Mouse (Mus musculus): ENCODE data around the gene Sh2d2a. TPM values are rescaled to one million over a fixed set of nuclear protein-coding genes. Genes with fewer than 3 reads are reported as not detected.

Gene Sh2d2a
- total and polyA plus RNA-seq, 3 experiments, result not detected

DNA sequence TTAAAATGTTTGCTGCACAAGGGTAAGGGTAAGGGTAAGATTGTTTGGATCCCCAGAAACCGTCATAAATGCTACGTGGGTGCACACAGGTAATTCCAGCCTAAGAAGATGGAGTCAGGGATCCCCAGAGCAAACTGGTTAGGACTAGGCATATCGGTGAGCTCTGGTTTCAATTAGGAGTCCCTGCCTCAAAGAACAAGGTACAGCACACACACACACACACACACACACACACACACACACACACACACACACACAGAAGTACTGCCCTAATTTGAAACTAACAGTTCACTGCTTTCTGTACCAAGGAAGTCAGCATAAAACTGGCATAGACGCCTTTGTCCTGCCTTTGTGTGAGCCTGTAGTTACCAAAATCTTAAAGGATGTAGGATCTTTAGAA is 34.1 kb upstream of the Sh2d2a start:
- TF ChIP-seq EP300 (IDR thresholded peaks at IDR 0.05; ENCODE audit: low read depth in 1 of 2, low read length in 2 of 2) (no peak), MXI1 (IDR thresholded peaks at IDR 0.05; ENCODE audit: low read depth, low read length) (no peak), RAD21 (IDR thresholded peaks at IDR 0.05; ENCODE audit: low read depth, low read length) (no peak), TBP (IDR thresholded peaks at IDR 0.05; ENCODE audit: low read depth, low read length) (no peak), NRF1 (IDR thresholded peaks at IDR 0.05; ENCODE audit: insufficient read depth, low read depth, low read length, poor library complexity, severe bottlenecking) (no peak)
- H3K79me2 ChIP-seq (ENCODE audit: control insufficient read depth, insufficient read depth, low read length, poor library complexity), result no peaks in the 10 kb centered on the region
- no peak for DNase-seq (ENCODE audit: low read depth, low spot score)
- H3K9me3 ChIP-seq (replicated peaks; ENCODE audit: insufficient read depth, low read length), result no peaks in the 10 kb centered on the region
- peaks cover 0 to 3% of the 10 kb centered on the region in 2 experiments; a peak in 2 of 4 replicates for H3K4me1 ChIP-seq (ENCODE audit: control insufficient read depth in 1 of 2, insufficient read depth in 2 of 2, low read length in 2 of 2)
- H3K4me3 ChIP-seq (ENCODE audit: control insufficient read depth in 1 of 2, insufficient read depth in 1 of 2, low read depth in 2 of 2, low read length in 2 of 2), result no peak overlapping the region
- no peak overlapping the region for H3K27ac ChIP-seq (ENCODE audit: control insufficient read depth, low read depth, low read length)
- H3K27me3 ChIP-seq (ENCODE audit: control insufficient read depth in 1 of 2, insufficient read depth in 2 of 2, low read length in 2 of 2), result no peaks in the 10 kb centered on the region
- H3K36me3 ChIP-seq (ENCODE audit: control insufficient read depth in 1 of 2, insufficient read depth in 2 of 2, low read length in 2 of 2), result peaks cover 0 to 4% of the 10 kb centered on the region in 2 experiments; a peak in 1 of 4 replicates
- no peak overlapping the region for H3K9ac ChIP-seq (ENCODE audit: control insufficient read depth, low read depth, low read length, poor library complexity, severe bottlenecking)

DNA sequence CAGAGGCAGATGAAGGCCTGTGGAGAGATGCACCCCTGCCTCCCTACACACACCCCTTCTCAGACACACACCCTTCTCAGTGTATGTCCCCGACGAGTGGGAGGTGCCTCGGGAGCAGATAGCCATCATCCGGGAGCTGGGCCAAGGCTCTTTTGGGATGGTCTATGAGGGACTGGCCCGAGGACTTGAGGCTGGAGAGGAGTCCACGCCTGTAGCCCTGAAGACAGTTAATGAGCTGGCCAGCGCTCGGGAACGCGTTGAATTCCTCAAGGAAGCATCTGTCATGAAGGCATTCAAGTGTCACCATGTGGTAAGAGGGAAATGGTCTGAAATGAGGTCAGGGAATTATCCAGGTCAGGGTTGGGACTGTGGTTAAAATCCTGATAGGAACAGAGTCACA is 33.7 kb upstream of the Sh2d2a start:
- no peaks in the 10 kb centered on the region for H3K79me2 ChIP-seq (ENCODE audit: control insufficient read depth, insufficient read depth, low read length, poor library complexity)
- H3K4me3 ChIP-seq (ENCODE audit: control insufficient read depth in 1 of 2, insufficient read depth in 1 of 2, low read depth in 2 of 2, low read length in 2 of 2), result no peak overlapping the region
- H3K4me1 ChIP-seq (ENCODE audit: control insufficient read depth in 1 of 2, insufficient read depth in 2 of 2, low read length in 2 of 2), result peaks cover 0 to 3% of the 10 kb centered on the region in 2 experiments; a peak in 2 of 4 replicates
- no peak for DNase-seq (ENCODE audit: low read depth, low spot score)
- peaks cover 0 to 4% of the 10 kb centered on the region in 2 experiments; a peak in 1 of 4 replicates for H3K36me3 ChIP-seq (ENCODE audit: control insufficient read depth in 1 of 2, insufficient read depth in 2 of 2, low read length in 2 of 2)
- H3K9ac ChIP-seq (ENCODE audit: control insufficient read depth, low read depth, low read length, poor library complexity, severe bottlenecking), result no peak overlapping the region
- H3K27ac ChIP-seq (ENCODE audit: control insufficient read depth, low read depth, low read length), result no peak overlapping the region
- TF ChIP-seq RCOR1 (IDR thresholded peaks at IDR 0.05; ENCODE audit: low read depth, low read length) (no peak), USF1 (IDR thresholded peaks at IDR 0.05; ENCODE audit: low read depth, low read length) (no peak), MAX (IDR thresholded peaks at IDR 0.05; ENCODE audit: low read length) (no peak), NELFE (IDR thresholded peaks at IDR 0.05; ENCODE audit: low read depth, low read length) (no peak), CHD1 (IDR thresholded peaks at IDR 0.05; ENCODE audit: low read depth, low read length) (no peak), POLR2A (IDR thresholded peaks at IDR 0.05; ENCODE audit: control insufficient read depth in 1 of 2, insufficient read depth in 1 of 2, low read depth in 1 of 2, low read length in 2 of 2, poor library complexity in 1 of 2) (no peak), USF2 (IDR thresholded peaks at IDR 0.05; ENCODE audit: borderline replicate concordance in 1 of 2, insufficient read depth in 1 of 2, low read depth in 1 of 2, low read length in 2 of 2) (no peak)
- no peaks in the 10 kb centered on the region for H3K9me3 ChIP-seq (replicated peaks; ENCODE audit: insufficient read depth, low read length)
- no peaks in the 10 kb centered on the region for H3K27me3 ChIP-seq (ENCODE audit: control insufficient read depth in 1 of 2, insufficient read depth in 2 of 2, low read length in 2 of 2)

DNA sequence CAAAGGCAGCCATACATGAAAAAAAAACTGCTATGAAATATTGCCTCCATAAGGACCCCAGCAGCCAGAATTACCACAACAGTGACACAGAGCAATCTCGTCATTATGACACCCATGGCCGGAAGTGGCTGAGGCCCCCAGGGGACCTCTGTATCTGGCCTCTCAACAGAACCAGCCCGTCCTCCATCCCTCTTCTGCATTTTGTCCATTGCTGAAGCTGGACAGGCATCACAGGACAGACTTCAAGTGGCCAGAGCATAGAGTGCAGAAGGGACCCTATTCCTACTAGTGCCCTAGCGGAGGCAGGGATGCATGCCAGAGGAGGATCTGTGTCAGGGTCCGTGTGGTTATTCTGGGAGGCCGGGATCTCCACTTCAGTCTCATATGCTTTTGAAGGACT is 30.4 kb upstream of the Sh2d2a start:
- TF ChIP-seq NELFE (IDR thresholded peaks at IDR 0.05; ENCODE audit: low read depth, low read length) (no peak), JUND (IDR thresholded peaks at IDR 0.05; ENCODE audit: low read depth, low read length) (no peak), ZNF384 (IDR thresholded peaks at IDR 0.05; ENCODE audit: low read depth, low read length) (no peak), MYB (IDR thresholded peaks at IDR 0.05; ENCODE audit: low read depth, low read length) (no peak), E2F4 (IDR thresholded peaks at IDR 0.05; ENCODE audit: borderline replicate concordance, low read depth, low read length) (no peak)
- H3K27ac ChIP-seq (ENCODE audit: control insufficient read depth, low read depth, low read length), result no peak overlapping the region
- H3K36me3 ChIP-seq (ENCODE audit: control insufficient read depth in 1 of 2, insufficient read depth in 2 of 2, low read length in 2 of 2), result peaks cover 0 to 4% of the 10 kb centered on the region in 2 experiments; a peak in 1 of 4 replicates
- no peaks in the 10 kb centered on the region for H3K79me2 ChIP-seq (ENCODE audit: control insufficient read depth, insufficient read depth, low read length, poor library complexity)
- H3K9me3 ChIP-seq (replicated peaks; ENCODE audit: insufficient read depth, low read length), result no peaks in the 10 kb centered on the region
- peaks cover 0 to 3% of the 10 kb centered on the region in 2 experiments; a peak in 2 of 4 replicates for H3K4me1 ChIP-seq (ENCODE audit: control insufficient read depth in 1 of 2, insufficient read depth in 2 of 2, low read length in 2 of 2)
- H3K9ac ChIP-seq (ENCODE audit: control insufficient read depth, low read depth, low read length, poor library complexity, severe bottlenecking), result no peak overlapping the region
- H3K4me3 ChIP-seq (ENCODE audit: control insufficient read depth in 1 of 2, insufficient read depth in 1 of 2, low read depth in 2 of 2, low read length in 2 of 2), result no peak overlapping the region
- DNase-seq (ENCODE audit: low read depth, low spot score), result no peak
- peaks cover 3 to 4% of the 10 kb centered on the region in 2 experiments; a peak in 3 of 4 replicates for H3K27me3 ChIP-seq (ENCODE audit: control insufficient read depth in 1 of 2, insufficient read depth in 2 of 2, low read length in 2 of 2)

All from MEL (cell line).